Mouse (Mus musculus): ENCODE results near the gene Tubb2b.

Gene Tubb2b

GRCm38 (mm10) chr13:34136605-34137004 is 6.3 kb upstream of the Tubb2b start:
- DNase-seq (ENCODE audit: low spot score), result no peak

GRCm38 (mm10) chr13:34134276-34134675 is 4.0 kb upstream of the Tubb2b start:
- no peak for DNase-seq (ENCODE audit: low spot score)

GRCm38 (mm10) chr13:34133326-34134071 is 3.2 kb upstream of the Tubb2b start:
- no peak for DNase-seq (ENCODE audit: low spot score)

- no peak for DNase-seq (ENCODE audit: low spot score)
These were observed 2.6 kb upstream of the Tubb2b start for GRCm38 (mm10) chr13:34132875-34133274.

- no peak for DNase-seq (ENCODE audit: low spot score)
These were observed 2.0 kb upstream of the Tubb2b start for GRCm38 (mm10) chr13:34132299-34132698.

- no peak for DNase-seq (ENCODE audit: low spot score)
These were observed 1.4 kb upstream of the Tubb2b start for GRCm38 (mm10) chr13:34131708-34132060.

- DNase-seq (ENCODE audit: low spot score), result no peak
These were observed 893 bp upstream of the Tubb2b start for GRCm38 (mm10) chr13:34131011-34131707.

GRCm38 (mm10) chr13:34129485-34130225 is 611 bp downstream of the Tubb2b start:
- DNase-seq (ENCODE audit: low spot score), result no peak

- no peak for DNase-seq (ENCODE audit: low spot score)
These were observed 1.8 kb downstream of the Tubb2b start for GRCm38 (mm10) chr13:34128276-34129114.

GRCm38 (mm10) chr13:34125711-34126110 is 4.6 kb downstream of the Tubb2b start:
- DNase-seq (ENCODE audit: low spot score), result no peak

GRCm38 (mm10) chr13:34120536-34120935 is 9.7 kb downstream of the Tubb2b start:
- DNase-seq (ENCODE audit: low spot score), result no peak

- DNase-seq (ENCODE audit: low spot score), result no peak
These were observed 10.9 kb downstream of the Tubb2b start for GRCm38 (mm10) chr13:34119406-34119805.

- no peak for DNase-seq (ENCODE audit: low spot score)
These were observed 11.4 kb downstream of the Tubb2b start for GRCm38 (mm10) chr13:34118816-34119215.

- DNase-seq (ENCODE audit: low spot score), result no peak
These were observed 13.8 kb downstream of the Tubb2b start for GRCm38 (mm10) chr13:34116508-34116907.

GRCm38 (mm10) chr13:34114654-34115053 is 15.6 kb downstream of the Tubb2b start:
- no peak for DNase-seq (ENCODE audit: low spot score)

- DNase-seq (ENCODE audit: low spot score), result no peak
These were observed 17.2 kb downstream of the Tubb2b start for GRCm38 (mm10) chr13:34113086-34113485.

GRCm38 (mm10) chr13:34112369-34113081 is 17.7 kb downstream of the Tubb2b start:
- no peak for DNase-seq (ENCODE audit: low spot score)

- DNase-seq (ENCODE audit: low spot score), result no peak
These were observed 18.4 kb downstream of the Tubb2b start for GRCm38 (mm10) chr13:34111878-34112277.

GRCm38 (mm10) chr13:34111019-34111418 is 19.2 kb downstream of the Tubb2b start:
- DNase-seq (ENCODE audit: low spot score), result no peak

- DNase-seq (ENCODE audit: low spot score), result no peak
These were observed 20.6 kb downstream of the Tubb2b start for GRCm38 (mm10) chr13:34109677-34110058.

- no peak for DNase-seq (ENCODE audit: low spot score)
These were observed 21.1 kb downstream of the Tubb2b start for GRCm38 (mm10) chr13:34109035-34109676.
